Mouse (Mus musculus) midbrain, embryonic 10.5 days (tissue): ENCODE data around the gene Crhr1. TPM values are rescaled to one million over a fixed set of nuclear protein-coding genes. Genes with fewer than 3 reads are reported as not detected.

Experiments used
- DNase-seq: peaks from one replicate; pipeline ENCODE4 v3.0.0-alpha.2; 2017; ENCODE audit warnings: low spot score
- H3K27ac ChIP-seq: fragments of 300-500 bp; sonication (generic); replicated peaks from 2 replicates; pipeline ENCODE4 v1.5.1; 2016; ENCODE audit warnings: mild to moderate bottlenecking
- H3K27me3 ChIP-seq: fragments of 300-500 bp; sonication (generic); 2 replicates; pipeline ENCODE4 v1.6.1; 2016; ENCODE audit warnings: low read depth, mild to moderate bottlenecking; ENCODE audit not compliant: poor library complexity, severe bottlenecking
- H3K36me3 ChIP-seq: fragments of 300-500 bp; sonication (generic); 2 replicates; pipeline ENCODE4 v1.6.1; 2016; ENCODE audit warnings: mild to moderate bottlenecking, moderate library complexity
- H3K4me1 ChIP-seq: fragments of 300-500 bp; sonication (generic); 2 replicates; pipeline ENCODE4 v1.6.1; 2016
- H3K4me3 ChIP-seq: fragments of 300-500 bp; sonication (generic); 2 replicates; pipeline ENCODE4 v1.5.1; 2016; ENCODE audit warnings: mild to moderate bottlenecking, moderate library complexity
- H3K9me3 ChIP-seq: fragments of 300-500 bp; sonication (generic); replicated peaks from 2 replicates; pipeline ENCODE4 v1.6.1; 2016; ENCODE audit warnings: mild to moderate bottlenecking
- WGBS: fragments of 180-500 bp; shearing (Covaris S2); methylation state at CpG from one replicate; pipeline ENCODE4 v1.1.7; 2016; 5-methylcytosine and 5-hydroxymethylcytosine counted together
- polyA plus RNA-seq: library from polyadenylated mRNA; unstranded; fragments of >200 nt; fragmentation: Nextera tagmentation; extraction: Ambion mirVana; gene quantifications from 2 replicates; pipeline ENCODE4 v1.2.1, GENCODE M21; 2016

Gene Crhr1
- polyA plus RNA-seq, 1 experiment from 2014 or later: 0.12 TPM

DNA sequence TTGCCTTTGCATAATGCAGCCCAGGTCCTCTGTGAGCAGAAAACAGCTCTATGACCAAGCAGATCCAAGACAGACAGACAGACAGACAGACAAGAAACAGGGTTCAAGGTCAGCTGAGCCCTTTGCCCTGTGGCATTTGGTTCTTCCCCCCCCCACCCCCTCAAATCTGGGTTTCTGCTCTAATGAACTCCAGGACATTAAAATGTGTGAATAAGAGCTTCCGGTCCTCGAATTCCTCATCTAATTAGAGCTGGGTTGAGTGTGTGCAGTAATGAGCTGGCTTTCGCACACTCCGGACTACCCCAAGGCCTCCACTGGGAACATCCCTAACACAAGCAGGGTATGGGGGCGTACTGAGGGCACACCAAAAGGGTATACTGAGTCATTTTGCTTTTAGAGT, 18.3 kb downstream of the Crhr1 start:
- DNase-seq: no peak
- H3K27ac ChIP-seq: no peak overlapping the region
- no peaks in the 10 kb centered on the region for H3K36me3 ChIP-seq
- H3K27me3 ChIP-seq: peaks cover 7% of the 10 kb centered on the region; the same call in 1 of the 2 replicates
- no peaks in the 10 kb centered on the region for H3K9me3 ChIP-seq
- H3K4me3 ChIP-seq: no peak overlapping the region
- 69% methylated on average over 5 of the region's 5 CpGs for WGBS
- peaks cover 28% of the 10 kb centered on the region for H3K4me1 ChIP-seq

DNA sequence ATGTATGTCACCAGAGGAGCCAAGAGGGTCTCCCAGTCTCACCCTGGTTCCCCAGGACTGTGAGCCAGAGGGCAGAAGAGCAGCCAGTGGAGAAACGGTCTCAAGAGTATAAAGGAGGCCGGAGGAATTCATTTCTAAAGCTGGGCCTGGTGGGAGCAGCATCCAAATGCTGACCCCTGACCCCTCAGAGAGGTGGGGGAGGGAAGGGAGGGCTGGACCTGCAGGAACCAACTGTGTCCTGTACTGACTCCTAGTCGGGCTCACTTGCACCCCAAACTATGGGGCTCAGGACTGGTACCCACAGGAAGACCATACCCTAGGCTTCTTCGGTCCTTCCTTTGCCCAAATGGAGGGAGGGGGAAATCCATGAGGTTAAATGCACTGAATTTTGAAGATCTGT, 21.7 kb downstream of the Crhr1 start:
- peaks cover 44% of the 10 kb centered on the region for H3K4me1 ChIP-seq
- 51% methylated on average over 4 of the region's 4 CpGs for WGBS
- no peak overlapping the region for H3K27ac ChIP-seq
- no peaks in the 10 kb centered on the region for H3K9me3 ChIP-seq
- H3K36me3 ChIP-seq: no peaks in the 10 kb centered on the region
- no peak overlapping the region for H3K4me3 ChIP-seq
- DNase-seq: no peak
- H3K27me3 ChIP-seq: peaks cover 38% of the 10 kb centered on the region

DNA sequence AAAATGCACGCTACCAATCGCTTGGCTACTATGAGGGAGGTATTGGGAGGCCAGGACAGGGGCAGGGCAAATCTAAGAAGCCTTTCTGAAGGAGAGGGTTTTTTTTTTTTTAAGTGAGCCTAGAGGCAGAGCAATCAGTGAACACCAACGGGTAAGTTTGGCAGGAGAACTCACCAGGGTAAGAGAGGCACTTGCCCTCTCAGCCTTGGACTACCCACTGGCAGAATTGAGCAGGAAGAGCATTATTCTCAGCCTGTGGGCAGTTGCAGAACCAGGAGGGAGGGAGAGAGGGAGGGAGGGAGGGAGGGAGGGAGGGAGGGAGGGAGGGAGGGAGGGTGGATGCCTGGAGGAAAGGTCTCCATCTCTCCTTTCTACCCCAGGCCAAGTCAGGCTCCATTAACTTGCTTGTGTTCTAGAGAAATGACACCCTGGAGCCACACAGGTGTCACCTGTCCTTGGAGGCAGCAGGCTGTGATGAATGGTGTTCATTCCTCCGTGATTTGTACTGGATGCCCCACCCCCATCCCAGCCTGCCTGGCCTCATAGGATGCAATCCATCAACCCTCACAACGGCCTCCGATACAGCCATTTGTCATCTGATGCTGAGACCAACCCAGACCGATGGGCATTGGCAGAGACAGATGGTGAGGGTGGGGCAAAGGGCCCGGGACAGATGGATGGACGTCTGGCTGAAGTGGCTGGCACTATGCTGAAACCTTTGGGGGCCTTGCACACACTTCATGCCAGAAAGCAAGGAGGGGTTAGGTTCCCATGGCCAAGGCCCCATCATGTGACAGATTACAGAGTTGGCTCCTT, 22.4 kb downstream of the Crhr1 start:
- H3K27ac ChIP-seq: no peak overlapping the region
- H3K36me3 ChIP-seq: no peaks in the 10 kb centered on the region
- peaks cover 39% of the 10 kb centered on the region for H3K27me3 ChIP-seq
- peaks cover 44% of the 10 kb centered on the region for H3K4me1 ChIP-seq
- H3K4me3 ChIP-seq: no peak overlapping the region
- no peaks in the 10 kb centered on the region for H3K9me3 ChIP-seq
- 72% methylated on average over 9 of the region's 9 CpGs for WGBS
- DNase-seq: no peak

DNA sequence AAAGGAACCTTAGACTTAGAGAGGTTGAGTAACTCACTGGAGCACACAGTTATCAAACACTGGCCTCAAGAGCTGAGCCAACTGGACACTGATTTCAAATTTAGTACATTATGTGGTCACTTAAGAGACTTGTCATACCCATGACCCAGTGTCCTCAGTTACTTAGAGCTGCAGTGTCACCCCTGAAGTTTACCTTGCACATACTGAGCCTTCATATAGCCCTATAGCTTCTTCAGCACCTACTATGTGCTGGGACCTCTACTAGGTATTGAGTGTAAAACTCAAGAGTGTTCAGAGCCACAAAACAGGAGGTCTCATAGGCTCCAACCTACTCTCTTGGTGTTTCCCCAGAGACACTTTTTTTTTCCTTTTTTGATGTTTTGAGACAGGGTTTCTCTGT, 23.2 kb downstream of the Crhr1 start:
- H3K36me3 ChIP-seq: no peaks in the 10 kb centered on the region
- H3K4me3 ChIP-seq: no peak overlapping the region
- peaks cover 41% of the 10 kb centered on the region for H3K4me1 ChIP-seq
- peaks cover 44% of the 10 kb centered on the region for H3K27me3 ChIP-seq
- H3K27ac ChIP-seq: no peak overlapping the region
- no peak for DNase-seq
- no peaks in the 10 kb centered on the region for H3K9me3 ChIP-seq

DNA sequence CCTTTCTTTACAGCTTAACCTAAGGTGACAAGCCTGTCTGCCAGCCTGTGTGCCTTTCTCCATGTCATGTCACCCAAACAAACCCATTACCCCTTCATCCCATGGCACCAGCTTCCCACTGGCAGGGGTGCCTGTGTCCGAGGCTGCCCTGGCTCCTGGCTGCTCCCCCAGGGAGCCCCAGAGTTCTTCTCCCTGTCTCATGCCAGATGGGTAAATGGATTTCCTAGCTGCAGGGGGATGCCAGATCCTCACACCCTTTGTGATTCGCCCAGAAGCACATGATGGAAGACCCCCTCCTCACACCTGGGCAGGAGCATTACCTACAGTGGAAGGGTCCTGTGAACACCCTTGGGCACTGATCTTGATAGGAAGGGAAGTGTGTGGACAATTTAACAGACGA, 23.7 kb downstream of the Crhr1 start:
- no peak for DNase-seq
- peaks cover 44% of the 10 kb centered on the region for H3K27me3 ChIP-seq
- peaks cover 38% of the 10 kb centered on the region for H3K4me1 ChIP-seq
- H3K36me3 ChIP-seq: no peaks in the 10 kb centered on the region
- H3K4me3 ChIP-seq: no peak overlapping the region
- 69% methylated on average over 3 of the region's 3 CpGs for WGBS
- no peak overlapping the region for H3K27ac ChIP-seq
- no peaks in the 10 kb centered on the region for H3K9me3 ChIP-seq

DNA sequence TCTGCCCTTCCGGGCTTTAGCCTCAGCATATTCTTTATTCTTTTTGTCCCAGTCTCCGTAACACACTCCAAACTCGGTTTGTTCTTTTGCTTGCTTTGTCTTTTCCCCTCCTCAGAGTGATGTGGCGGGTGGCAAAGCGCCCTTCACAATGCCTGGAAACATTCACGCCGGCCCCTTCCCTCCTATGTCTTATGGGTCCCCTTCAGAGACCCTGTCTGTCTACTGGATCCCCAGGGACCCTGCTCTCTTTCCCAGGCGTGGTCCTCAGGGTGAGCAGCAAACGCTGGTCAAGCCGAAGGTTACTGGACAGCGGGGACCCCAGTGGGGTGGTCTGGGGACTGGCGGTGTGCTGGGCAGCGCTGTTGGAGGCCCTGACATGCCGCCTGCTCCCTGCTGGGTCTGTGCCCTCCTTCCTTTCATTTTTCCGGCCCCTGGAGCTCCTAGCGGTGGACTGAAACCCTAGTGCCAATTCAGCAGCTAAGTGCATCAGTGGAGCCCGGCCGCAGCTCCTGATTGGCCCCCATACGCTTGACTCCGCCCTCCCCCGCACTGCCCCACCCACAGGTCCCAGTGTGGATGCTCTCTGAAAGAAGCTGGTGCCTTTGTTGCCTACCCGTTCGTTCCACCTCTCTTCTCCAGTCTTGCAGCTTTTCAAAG, 25.1 kb downstream of the Crhr1 start:
- H3K27ac ChIP-seq: peak overlapping the region; percentile 82
- no peaks in the 10 kb centered on the region for H3K9me3 ChIP-seq
- peaks cover 38% of the 10 kb centered on the region for H3K4me1 ChIP-seq
- H3K4me3 ChIP-seq: peak overlapping the region; percentile 62
- 2% methylated on average over 23 of the region's 23 CpGs for WGBS
- peaks cover 44% of the 10 kb centered on the region for H3K27me3 ChIP-seq
- H3K36me3 ChIP-seq: no peaks in the 10 kb centered on the region
- peak; percentile 90 for DNase-seq

DNA sequence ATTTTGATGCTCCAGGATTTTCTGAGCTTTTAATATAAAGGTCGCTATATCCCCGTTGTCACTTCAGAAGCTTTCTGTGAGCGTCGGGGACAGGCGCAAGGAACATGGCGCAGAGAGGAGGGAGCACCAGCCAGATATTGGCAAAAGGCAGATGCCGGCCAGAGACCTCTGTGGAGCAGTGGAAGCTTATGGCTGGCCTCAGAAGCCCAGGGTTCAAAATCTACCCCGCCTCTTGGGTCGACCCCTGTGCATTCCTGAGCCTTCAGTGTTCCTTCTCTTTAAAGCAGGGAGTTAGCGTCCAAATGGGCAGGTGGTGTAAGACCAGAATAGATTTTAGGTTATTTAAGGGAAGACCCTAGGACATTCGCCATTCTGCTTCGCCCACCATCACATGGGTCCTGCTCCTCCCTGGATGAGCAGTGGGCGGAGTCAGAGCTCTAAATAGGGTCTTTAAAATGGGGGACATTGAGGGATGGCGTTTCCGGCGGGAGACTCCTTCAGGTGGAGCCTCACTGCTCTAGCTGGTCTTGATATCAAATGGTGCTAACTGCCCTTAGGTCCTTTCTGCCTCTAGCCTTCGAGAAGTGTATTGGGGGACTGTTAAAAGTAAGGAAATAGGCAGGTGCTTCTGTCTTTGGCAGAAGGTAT, 25.7 kb downstream of the Crhr1 start:
- WGBS: 5% methylated on average over 17 of the region's 17 CpGs
- Histone ChIP-seq H3K4me3 (peak overlapping the region; percentile 62), H3K27ac (peak overlapping the region; percentile 82), H3K27me3 (peaks cover 38% of the 10 kb centered on the region), H3K4me1 (peaks cover 38% of the 10 kb centered on the region), H3K36me3 (no peaks in the 10 kb centered on the region), H3K9me3 (no peaks in the 10 kb centered on the region)
- DNase-seq: peak; percentile 33

DNA sequence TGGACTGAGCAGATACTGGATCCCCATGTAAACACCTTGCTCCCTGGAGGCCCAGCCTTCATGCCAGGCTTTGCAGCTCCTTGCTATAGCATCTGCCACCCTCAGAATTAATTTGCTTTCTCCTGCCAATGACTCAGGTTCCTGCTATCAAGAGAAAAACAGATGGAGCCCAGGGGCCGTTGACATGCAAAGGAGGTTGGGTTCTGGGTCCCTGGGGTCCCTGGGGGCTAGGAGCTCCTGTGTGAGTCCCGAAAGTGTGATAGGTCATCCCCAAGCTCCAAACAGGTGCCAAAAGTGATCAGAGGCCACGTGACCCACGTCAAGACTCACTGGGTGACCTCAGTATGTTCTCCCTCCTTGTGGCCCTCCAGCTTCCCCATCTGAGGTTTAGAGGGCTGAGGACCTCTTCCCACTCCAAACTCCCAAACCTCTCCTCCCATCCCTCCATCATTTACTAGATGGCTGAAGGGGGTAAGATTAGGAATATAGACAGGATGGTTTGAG, 27.2 kb downstream of the Crhr1 start:
- H3K27me3 ChIP-seq: peaks cover 38% of the 10 kb centered on the region
- no peaks in the 10 kb centered on the region for H3K9me3 ChIP-seq
- WGBS: 77% methylated on average over 4 of the region's 4 CpGs
- H3K36me3 ChIP-seq: no peaks in the 10 kb centered on the region
- no peak overlapping the region for H3K4me3 ChIP-seq
- no peak overlapping the region for H3K27ac ChIP-seq
- no peak for DNase-seq
- H3K4me1 ChIP-seq: peaks cover 25% of the 10 kb centered on the region

DNA sequence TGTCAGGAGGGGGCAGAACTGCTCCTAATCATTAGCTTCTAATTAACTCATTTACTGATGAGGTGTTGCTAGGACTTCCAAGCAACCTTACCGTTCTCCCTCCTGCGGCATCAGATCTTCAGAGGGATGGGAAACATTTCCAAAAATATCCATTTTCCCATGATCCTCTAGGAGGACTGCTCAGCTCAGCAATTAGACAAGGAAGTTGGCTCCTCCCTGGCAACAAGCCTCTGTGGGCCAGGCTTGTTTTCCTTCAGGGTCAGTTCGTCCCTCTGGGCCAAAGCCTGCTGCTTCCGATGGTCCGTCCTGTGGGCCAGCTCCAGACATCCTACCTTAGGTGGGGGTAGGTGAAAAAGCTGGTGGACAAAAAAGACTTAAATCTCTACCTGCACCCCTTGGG, 28.5 kb downstream of the Crhr1 start:
- WGBS: 89% methylated on average over 5 of the region's 5 CpGs
- no peaks in the 10 kb centered on the region for H3K9me3 ChIP-seq
- peaks cover 35% of the 10 kb centered on the region for H3K27me3 ChIP-seq
- H3K4me1 ChIP-seq: peaks cover 20% of the 10 kb centered on the region
- DNase-seq: no peak
- no peaks in the 10 kb centered on the region for H3K36me3 ChIP-seq
- H3K27ac ChIP-seq: no peak overlapping the region
- H3K4me3 ChIP-seq: no peak overlapping the region

DNA sequence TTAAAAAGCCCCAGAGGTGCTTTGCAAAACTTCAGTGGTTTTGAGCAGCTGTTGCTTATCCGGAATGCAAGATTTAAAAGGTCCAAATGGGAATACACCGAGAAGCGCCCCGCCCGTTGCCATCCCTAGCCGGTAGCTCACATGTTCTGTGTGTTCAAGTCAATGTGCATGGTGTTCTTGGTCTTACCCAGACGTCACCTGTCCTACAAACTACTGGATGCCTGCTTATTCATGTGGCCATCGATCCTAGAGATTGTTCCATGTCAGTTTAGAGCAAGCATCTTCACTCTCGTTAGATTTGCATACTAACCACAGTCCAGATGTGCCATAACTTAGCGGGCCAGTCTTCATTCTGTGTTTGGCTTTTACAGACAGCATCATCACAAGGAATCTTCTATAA, 31.6 kb downstream of the Crhr1 start:
- no peak overlapping the region for H3K4me3 ChIP-seq
- no peak for DNase-seq
- WGBS: 93% methylated on average over 10 of the region's 10 CpGs
- no peaks in the 10 kb centered on the region for H3K36me3 ChIP-seq
- peaks cover 11% of the 10 kb centered on the region; the same call in 1 of the 2 replicates for H3K27me3 ChIP-seq
- H3K27ac ChIP-seq: no peak overlapping the region
- no peaks in the 10 kb centered on the region for H3K9me3 ChIP-seq
- H3K4me1 ChIP-seq: no peaks in the 10 kb centered on the region

DNA sequence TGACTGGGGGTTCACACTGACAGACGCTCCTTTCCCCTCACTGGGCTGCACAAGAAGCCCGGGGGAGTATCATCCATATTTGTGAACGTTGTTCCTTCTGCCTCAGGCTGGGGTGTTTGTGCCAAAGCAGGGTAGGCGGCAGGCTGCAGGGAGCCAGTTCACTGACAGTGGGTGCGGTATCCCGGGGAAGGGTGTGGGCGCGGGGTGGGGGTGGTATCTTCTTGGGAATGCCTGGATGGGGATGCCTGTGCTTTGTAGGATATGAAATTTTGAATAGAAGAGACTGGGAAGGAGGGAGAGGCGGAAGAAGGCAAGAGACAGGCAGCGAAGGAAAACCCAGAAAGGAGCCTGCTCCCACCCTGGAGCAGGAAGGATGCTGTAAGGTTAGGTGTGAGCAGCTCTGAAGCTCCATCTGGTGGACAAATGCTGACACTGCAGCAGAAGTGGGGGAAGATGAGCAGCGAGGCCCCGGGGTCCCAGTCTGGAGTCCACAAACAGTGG, 38.7 kb downstream of the Crhr1 start:
- Histone ChIP-seq H3K27me3 (0 out of 2 replicates have a peak, but pooled peaks cover 2% of the 10 kb centered on the region), H3K36me3 (no peaks in the 10 kb centered on the region), H3K9me3 (no peaks in the 10 kb centered on the region), H3K4me3 (no peak overlapping the region), H3K27ac (no peak overlapping the region), H3K4me1 (no peaks in the 10 kb centered on the region)
- WGBS: 35% methylated on average over 12 of the region's 12 CpGs
- peak; percentile 76 for DNase-seq

DNA sequence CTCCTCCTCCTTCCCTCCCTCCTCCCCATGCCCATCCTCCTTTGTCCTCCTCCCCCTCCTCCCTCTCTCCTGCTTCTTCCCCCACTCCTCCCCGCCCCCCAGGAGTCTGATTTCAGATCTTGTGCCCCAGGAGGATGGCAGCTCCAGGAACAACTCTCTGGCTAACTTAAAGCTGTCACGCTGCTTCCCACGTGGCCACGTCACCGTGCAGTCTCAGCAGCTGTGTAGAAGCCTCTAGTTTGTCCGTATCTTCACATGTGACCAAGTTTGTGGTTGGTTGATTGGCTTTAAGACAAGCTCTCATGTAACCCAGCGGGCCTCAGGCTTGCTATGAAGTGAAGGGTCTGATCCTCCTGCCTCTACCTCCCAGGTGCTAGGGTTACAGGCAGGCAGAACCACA, 46.2 kb downstream of the Crhr1 start:
- WGBS: 49% methylated on average over 7 of the region's 7 CpGs
- no peak overlapping the region for H3K4me3 ChIP-seq
- no peaks in the 10 kb centered on the region for H3K36me3 ChIP-seq
- no peak for DNase-seq
- no peaks in the 10 kb centered on the region for H3K27me3 ChIP-seq
- H3K27ac ChIP-seq: no peak overlapping the region
- H3K4me1 ChIP-seq: peaks cover 5% of the 10 kb centered on the region; the same call in 1 of the 2 replicates
- no peaks in the 10 kb centered on the region for H3K9me3 ChIP-seq
